19 mouse cellular contexts compared by ENCODE assay signal in genomic region chr16:45145119-45145518, GRCm38 (mm10). TPM values are rescaled to one million over a fixed set of nuclear protein-coding genes. Genes with fewer than 3 reads are reported as not detected.
"Had no signal": no experiment of that assay in that cellular context is flagged by ENCODE, and none has a peak within 500 bp of the region (broad histone marks: within the 10 kb centered on the region; RNA-seq: fewer than 3 reads in every experiment).

No protein-coding gene starts in this region.

- ATAC-seq: intestine, embryonic 16.5 days; lung, postnatal 0 days had no signal

- H3K4me2 ChIP-seq: kidney, embryonic 15.5 days; limb, embryonic 13.5 days; liver, embryonic 13.5 days; lung, embryonic 14.5 days; midbrain, embryonic 11.5 days; neural tube, embryonic 12.5 days had no signal

- H3K4me3 ChIP-seq: kidney, embryonic 15.5 days; limb, embryonic 10.5 days; limb, embryonic 13.5 days; liver, embryonic 13.5 days; neural tube, embryonic 12.5 days had no signal

- H3K9ac ChIP-seq: kidney, embryonic 15.5 days; limb, embryonic 13.5 days; liver, embryonic 13.5 days; lung, embryonic 14.5 days; neural tube, embryonic 12.5 days had no signal

- H3K4me1 ChIP-seq: kidney, embryonic 15.5 days; limb, embryonic 10.5 days; limb, embryonic 13.5 days; liver, embryonic 13.5 days; neural tube, embryonic 12.5 days had no signal

- H3K27ac ChIP-seq: kidney, embryonic 15.5 days; limb, embryonic 10.5 days; limb, embryonic 13.5 days; liver, embryonic 13.5 days; macrophage; neural tube, embryonic 12.5 days had no signal

- H3K27me3 ChIP-seq: kidney, embryonic 15.5 days; limb, embryonic 13.5 days; liver, embryonic 13.5 days; neural tube, embryonic 12.5 days had no signal

- H3K9me3 ChIP-seq: kidney, embryonic 15.5 days; limb, embryonic 10.5 days; limb, embryonic 13.5 days; liver, embryonic 13.5 days had no signal

- DNase-seq: kidney, adult 18-20 months; kidney, postnatal 10 days; kidney, postnatal 4 days; liver; liver, embryonic 13.5 days; lung, embryonic 14.5 days; midbrain, embryonic 14.5 days; thymus, adult 18-20 months; thymus, postnatal 14 days; thymus, postnatal 4 days had no signal

RNA-seq across cellular contexts. Expression of gene Ccdc80, which starts 51.9 kb away (rescaled TPM):
- total RNA-seq: megakaryocyte-erythroid progenitor cell, adult 5-6 weeks had no signal
